Mouse (Mus musculus) ES-E14 (cell line): ENCODE results near the gene Ift122.

Experiments
- HCFC1 ChIP-seq: IDR thresholded peaks from 2 replicates; pipeline ENCODE4 v1.6.1; 2012; ENCODE audit warnings: low read length, inconsistent platforms, borderline replicate concordance; ENCODE audit not compliant: insufficient read depth
- MAFK ChIP-seq: IDR thresholded peaks from 2 replicates; pipeline ENCODE4 v1.6.1; 2014; ENCODE audit warnings: mild to moderate bottlenecking, low read depth, low read length, inconsistent platforms; ENCODE audit not compliant: insufficient read depth
- ZC3H11A ChIP-seq: IDR thresholded peaks from 2 replicates; pipeline ENCODE4 v1.6.1; 2012; ENCODE audit warnings: low read depth, mild to moderate bottlenecking, inconsistent platforms, low read length, borderline replicate concordance
- ZNF384 ChIP-seq: IDR thresholded peaks from 2 replicates; pipeline ENCODE4 v1.6.1; 2012; ENCODE audit warnings: low read depth, low read length, inconsistent platforms

- TF ChIP-seq ZC3H11A (no peak), ZNF384 (no peak), HCFC1 (no peak), MAFK (no peak)
Observed at GRCm38 (mm10) chr6:115846640-115847411, 6.4 kb upstream of the Ift122 start.
